Comparison of ENCODE assay signal across 25 mouse cellular contexts in genomic region chr1:98678686-98679085, GRCm38 (mm10).
"Had no signal": no experiment of that assay in that cellular context is flagged by ENCODE, and none has a peak within 500 bp of the region (broad histone marks: within the 10 kb centered on the region; RNA-seq: fewer than 3 reads in every experiment).

No protein-coding gene starts in this region.

- H3K9me3 ChIP-seq: heart, embryonic 10.5 days; heart, embryonic 12.5 days; hindbrain, embryonic 10.5 days; hindbrain, embryonic 12.5 days; intestine, embryonic 15.5 days; limb, embryonic 13.5 days; limb, embryonic 15.5 days; liver, embryonic 12.5 days had no signal

- H3K9ac ChIP-seq: forebrain, postnatal 0 days; heart, embryonic 12.5 days; hindbrain, embryonic 12.5 days; hindbrain, embryonic 14.5 days; intestine, embryonic 15.5 days; limb, embryonic 13.5 days; limb, embryonic 15.5 days; liver, embryonic 12.5 days; liver, embryonic 14.5 days had no signal

- H3K4me1 ChIP-seq: heart, embryonic 10.5 days; heart, embryonic 12.5 days; hindbrain, embryonic 10.5 days; hindbrain, embryonic 12.5 days; intestine, embryonic 15.5 days; limb, embryonic 13.5 days; limb, embryonic 15.5 days; liver, embryonic 12.5 days had no signal

- H3K27me3 ChIP-seq: heart, embryonic 12.5 days; hindbrain, embryonic 12.5 days; intestine, embryonic 15.5 days; limb, embryonic 13.5 days; limb, embryonic 15.5 days; liver, embryonic 12.5 days had no signal

- ATAC-seq: forebrain, postnatal 0 days; hindbrain, embryonic 16.5 days; inflammation-experienced regulatory T-cells, adult 6 months; intestine, embryonic 15.5 days; intestine, postnatal 0 days; liver, embryonic 12.5 days had no signal

- H3K27ac ChIP-seq: gastrocnemius, adult 2 months; heart, embryonic 10.5 days; hindbrain, embryonic 10.5 days; hindbrain, embryonic 12.5 days; hindbrain, embryonic 14.5 days; intestine, embryonic 15.5 days; limb, embryonic 13.5 days; limb, embryonic 15.5 days; liver, embryonic 12.5 days; liver, embryonic 14.5 days had no signal

- H3K4me3 ChIP-seq: gastrocnemius, adult 2 months; heart, embryonic 10.5 days; heart, embryonic 12.5 days; hindbrain, embryonic 10.5 days; hindbrain, embryonic 12.5 days; intestine, embryonic 15.5 days; limb, embryonic 13.5 days; limb, embryonic 15.5 days; liver, embryonic 12.5 days had no signal

- H3K36me3 ChIP-seq: heart, embryonic 10.5 days; heart, embryonic 12.5 days; hindbrain, embryonic 10.5 days; hindbrain, embryonic 12.5 days; intestine, embryonic 15.5 days; limb, embryonic 13.5 days; limb, embryonic 15.5 days; liver, embryonic 12.5 days had no signal

- DNase-seq: forebrain, postnatal 0 days; gastrocnemius, adult 2 months; gastrocnemius, postnatal 10 days; gastrocnemius, postnatal 25 days; heart, adult 18-20 months; heart, postnatal 10 days; heart, postnatal 4 days; kidney, adult 18-20 months; kidney, adult 8-10 months; kidney, postnatal 10 days; kidney, postnatal 25 days; left cerebral cortex, postnatal 4 days had no signal

- H3K4me2 ChIP-seq: heart, embryonic 12.5 days; hindbrain, embryonic 12.5 days; hindbrain, embryonic 14.5 days; intestine, embryonic 15.5 days; limb, embryonic 13.5 days; limb, embryonic 15.5 days; liver, embryonic 12.5 days had no signal
